Mouse (Mus musculus): ENCODE measurements around the gene Tspan11.

GRCm38 (mm10) chr6:127869121-127869520 is 18.3 kb upstream of the Tspan11 start:
- no peak for TF ChIP-seq MAFK (IDR thresholded peaks at IDR 0.05; ENCODE audit: insufficient read depth, low read depth, low read length)
- no peak for TF ChIP-seq ZNF384 (IDR thresholded peaks at IDR 0.05; ENCODE audit: low read depth, low read length)

Measured in ES-E14 (cell line).